Mouse (Mus musculus) thymus, adult 18-20 months (tissue): ENCODE measurements at regions not wholly inside any gene's neighbourhood (a gene's known extent, or its start where the extent isn't known, plus 50 kb on each side); places are given as distances from the start of the nearest gene placed in this dataset.

Experiments
- DNase-seq, 2 experiments: peaks; one replicate each; pipeline ENCODE4 v3.0.0; 2022; ENCODE audit warnings: mixed read lengths in 2 of 2

GRCm38 (mm10) chr11:89247991-89248390 is 54.1 kb downstream of the Nog start:
- DNase-seq, result no peak

DNA sequence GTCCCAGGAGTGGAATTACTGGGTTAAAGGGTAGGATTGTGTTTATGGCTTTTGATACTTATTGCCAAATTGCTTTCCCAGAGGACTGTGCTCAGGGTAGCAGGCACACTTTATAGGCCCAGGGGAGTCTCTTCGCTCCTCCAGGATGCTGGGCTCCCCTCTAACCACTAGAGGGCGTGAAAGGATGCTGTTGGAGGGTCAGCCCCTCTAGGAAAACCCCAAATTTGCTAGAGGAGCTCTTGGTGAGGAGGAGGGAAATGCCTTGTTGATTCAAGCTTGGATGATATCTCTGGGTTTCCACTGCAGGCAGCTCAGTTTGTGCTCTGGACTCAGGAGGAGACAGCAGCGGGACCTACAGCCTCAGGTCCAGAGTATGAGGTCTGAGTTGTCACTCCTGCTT is 58.8 kb downstream of the Nog start:
- DNase-seq, result no peak

DNA sequence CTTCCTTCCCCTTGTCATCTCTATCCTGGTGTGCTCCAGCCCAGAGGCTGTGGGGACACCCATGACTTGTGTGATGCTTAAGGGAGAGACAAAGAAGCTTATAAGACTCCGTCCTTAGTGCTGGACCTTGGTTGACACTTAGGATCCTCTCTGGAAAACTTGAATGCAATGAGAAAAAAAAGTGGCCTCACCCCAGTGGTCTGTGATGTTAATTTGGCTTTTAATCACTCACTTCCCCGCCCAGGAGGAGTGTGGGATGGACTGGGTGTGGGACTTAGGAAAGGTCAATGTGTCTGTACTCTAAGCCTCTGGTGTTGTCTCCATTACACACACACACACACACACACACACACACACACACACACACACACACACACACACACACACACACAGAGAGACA is 60.0 kb downstream of the Nog start:
- no peak for DNase-seq

DNA sequence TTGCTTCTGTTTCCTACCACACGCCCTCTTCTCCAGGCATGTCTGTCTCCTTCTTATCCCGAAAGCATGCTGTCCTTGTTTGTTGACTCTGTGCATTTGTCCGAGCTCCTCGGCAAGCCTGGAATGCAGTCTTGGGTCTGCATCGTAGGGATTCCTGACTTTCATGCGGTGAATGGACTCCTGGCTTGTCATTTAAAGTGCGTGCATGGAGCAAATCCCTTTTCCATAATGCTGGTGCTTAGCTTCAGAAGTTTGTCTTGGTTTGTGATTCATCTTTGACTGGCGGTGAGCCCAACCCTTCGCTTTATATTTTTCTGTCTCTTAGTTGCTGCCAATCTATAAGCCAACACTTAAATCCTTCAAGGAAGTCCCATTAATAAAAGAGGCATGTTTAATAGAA is 62.2 kb downstream of the Nog start:
- DNase-seq, result no peak

GRCm38 (mm10) chr11:89236904-89237303 is 65.2 kb downstream of the Nog start:
- no peak for DNase-seq

- no peak for DNase-seq
These were observed 69.2 kb downstream of the Nog start for GRCm38 (mm10) chr11:89232884-89233480.

DNA sequence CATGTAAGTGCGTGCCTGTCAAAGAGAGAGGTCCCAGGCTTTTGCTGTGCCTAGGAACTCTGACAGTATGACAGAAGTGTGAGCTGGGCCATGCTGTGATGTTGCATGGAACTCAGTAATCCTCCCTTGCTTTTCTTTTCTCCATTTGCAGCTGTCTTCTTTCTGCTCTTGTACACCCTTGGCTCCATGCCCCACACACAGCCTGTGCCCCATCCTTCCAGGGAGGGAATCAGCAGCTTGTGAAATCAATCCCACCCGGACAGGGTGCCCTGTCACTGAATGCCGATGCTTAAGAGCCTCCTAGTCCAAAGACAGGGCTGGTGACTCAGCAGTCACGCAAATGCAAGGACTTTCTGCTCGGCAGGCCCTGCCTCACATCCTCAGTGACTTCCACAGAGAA is 72.4 kb downstream of the Nog start:
- no peak for DNase-seq

DNA sequence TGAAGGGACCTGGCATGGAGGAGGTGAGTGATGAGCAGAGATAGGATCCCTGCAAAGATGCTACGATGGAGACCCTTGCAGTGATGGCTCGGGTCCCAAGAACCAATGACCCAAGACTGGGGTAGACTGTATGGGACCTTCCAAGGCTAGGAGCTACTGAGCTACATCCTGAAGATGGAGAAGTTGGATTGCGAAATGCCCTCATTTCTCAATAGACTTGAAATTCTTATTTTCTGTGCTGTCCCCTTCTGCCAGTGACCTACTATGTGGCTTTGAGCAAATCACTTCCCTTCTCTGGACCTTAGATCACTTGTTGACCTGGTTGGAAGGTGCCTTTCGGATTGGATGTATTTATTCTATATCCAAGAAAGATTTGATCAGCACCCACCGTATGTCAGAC is 88.9 kb downstream of the Nog start:
- DNase-seq, result no peak

DNA sequence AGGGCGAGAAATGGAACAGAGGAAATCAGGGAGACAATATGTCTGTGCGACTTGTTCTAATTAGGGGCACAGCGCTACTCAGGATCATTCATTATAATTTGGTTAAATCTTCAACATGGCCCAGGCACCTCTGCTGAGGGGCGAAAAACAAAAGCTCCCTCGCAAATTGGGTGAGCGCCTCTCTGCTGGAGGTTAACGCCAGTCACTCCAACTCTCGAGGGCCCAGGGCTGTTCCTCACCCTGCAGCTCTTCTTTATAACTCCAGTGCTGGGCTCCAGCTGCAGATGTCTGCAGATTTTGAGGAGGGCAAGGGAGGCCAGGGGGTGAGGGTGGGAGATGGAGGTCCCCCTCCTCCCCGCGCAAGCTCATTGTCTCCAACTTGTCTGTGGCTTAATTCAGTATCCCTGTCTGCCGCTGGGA is 92.6 kb downstream of the Nog start:
- DNase-seq, result no peak

GRCm38 (mm10) chr11:89209072-89209471 is 93.1 kb downstream of the Nog start:
- no peak for DNase-seq

DNA sequence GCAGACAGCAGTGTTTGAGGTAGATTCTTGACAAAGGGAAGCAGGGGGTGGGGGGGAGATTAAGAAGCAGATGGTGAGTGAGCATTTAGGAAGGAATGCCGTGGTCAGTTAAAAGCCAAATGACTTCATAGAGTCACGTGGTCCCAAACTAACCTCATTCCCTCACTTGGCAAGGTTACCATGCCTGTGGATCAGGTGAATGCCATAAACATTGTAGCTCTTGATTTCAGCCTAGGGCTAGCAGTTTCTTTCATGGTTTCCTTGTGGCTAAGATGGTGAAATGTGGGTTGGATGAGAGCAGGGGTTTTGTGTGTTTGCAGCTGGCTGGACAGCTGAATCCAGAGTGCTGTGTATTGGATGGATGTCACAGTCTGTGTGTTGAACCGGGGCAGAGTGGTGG is 95.3 kb downstream of the Nog start:
- no peak for DNase-seq

DNA sequence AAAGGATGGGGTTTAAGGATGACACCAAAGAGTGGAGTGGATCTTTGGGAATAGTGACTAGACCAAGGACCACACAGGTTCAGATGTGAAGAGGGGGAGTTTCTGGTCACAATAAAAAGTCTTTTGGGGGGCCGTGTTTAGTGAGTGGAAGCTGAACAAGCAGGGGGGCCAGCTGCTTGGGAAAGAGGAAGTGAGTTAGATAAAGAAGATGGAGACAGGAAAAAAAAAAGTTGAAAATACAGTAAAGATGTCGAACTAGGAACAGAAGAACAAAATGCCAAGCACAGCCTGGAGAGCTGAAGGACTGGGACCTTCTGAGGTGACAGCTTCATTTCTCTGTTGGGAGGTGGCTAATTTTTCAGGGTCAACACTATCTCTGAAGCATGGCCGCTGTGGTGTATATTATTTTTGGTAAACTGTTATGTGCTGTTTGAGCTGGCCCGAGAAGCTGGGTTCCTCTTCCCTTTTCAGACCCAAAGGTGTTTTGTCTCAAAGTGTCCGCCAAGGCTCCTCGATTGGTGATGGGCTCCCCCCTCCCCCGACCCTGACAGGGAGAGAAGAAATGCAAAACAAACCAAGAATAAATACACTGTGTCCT is 97.1 kb downstream of the Nog start:
- no peak for DNase-seq

DNA sequence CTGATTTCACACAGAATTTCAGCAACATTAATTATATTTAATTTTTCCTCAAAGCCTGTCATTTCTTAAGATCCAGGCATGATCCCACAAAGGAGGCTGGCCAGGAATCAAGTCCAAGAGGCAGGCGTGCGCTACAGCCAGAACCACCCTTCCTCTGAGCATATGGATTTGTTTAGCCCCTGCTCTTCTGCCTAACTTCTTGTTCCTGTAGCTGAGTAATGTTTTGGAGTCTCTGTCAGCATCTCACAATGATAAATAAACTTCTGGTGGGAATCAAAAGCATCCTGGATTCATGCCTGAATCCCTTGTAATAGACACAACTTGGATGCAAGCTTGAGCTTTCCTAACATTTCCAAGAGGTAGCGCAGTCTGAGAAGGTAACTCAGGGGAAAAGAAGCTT is 101.7 kb downstream of the Nog start:
- no peak for DNase-seq

- no peak for DNase-seq
These were observed 109.3 kb downstream of the Nog start for GRCm38 (mm10) chr11:89192815-89193214.

DNA sequence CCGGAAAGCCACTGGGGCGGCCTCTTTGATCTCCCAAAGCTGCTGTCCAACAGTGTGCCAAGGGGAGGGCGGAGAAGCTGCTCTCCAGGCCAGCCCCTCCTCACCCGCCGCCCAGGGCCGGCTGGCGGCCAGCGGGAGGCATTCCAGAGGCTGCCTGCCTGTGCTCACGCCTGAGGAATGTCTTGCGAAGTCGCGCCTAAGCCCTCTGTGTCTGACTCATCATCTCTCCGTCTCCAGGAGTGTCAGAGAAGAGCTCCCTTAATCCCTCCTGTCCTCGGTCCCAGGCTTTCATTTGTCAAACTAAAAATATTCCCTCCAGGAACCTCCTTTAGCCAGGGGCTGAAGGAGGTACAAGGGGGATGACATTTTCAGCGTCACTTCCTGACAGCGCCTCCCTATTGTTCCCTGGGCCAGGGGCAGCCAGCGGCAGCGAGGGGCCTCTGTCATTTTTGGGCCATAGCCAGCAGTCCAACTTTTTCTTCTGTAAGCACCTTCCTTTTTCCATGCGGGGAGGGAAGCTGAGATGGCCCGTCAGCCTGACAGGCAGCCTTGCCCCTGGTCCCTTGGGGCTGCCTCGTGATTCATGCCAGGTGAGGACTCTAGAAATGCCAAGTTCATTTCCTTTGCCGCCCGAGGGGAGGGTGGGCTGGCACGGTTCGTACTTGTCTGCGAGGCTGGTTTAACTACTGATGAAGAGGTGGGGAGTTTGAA is 113.4 kb downstream of the Gm525 start:
- DNase-seq, result no peak

- DNase-seq, result no peak
These were observed 112.2 kb downstream of the Gm525 start for GRCm38 (mm10) chr11:89185862-89186261.

- DNase-seq, result no peak
These were observed 107.8 kb downstream of the Gm525 start for GRCm38 (mm10) chr11:89181471-89181870.

DNA sequence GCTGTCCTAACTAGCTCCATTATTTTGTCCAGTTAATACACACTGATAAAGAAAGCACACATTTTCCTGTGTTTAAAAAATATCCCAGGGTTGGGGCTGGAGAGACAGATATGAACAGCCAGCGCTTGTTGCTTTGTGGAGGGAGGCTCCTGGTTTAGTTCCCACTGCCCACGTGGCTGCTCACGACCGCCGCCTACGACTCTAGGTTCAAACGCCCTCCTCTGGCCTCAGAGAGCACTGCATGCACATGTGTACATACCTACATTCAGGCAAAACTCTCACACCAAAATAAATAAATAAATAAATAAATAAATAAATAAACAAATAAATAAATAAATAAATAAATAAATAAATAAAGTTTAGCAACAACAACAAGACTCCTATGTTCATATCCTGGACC is 104.8 kb downstream of the Gm525 start:
- no peak for DNase-seq

DNA sequence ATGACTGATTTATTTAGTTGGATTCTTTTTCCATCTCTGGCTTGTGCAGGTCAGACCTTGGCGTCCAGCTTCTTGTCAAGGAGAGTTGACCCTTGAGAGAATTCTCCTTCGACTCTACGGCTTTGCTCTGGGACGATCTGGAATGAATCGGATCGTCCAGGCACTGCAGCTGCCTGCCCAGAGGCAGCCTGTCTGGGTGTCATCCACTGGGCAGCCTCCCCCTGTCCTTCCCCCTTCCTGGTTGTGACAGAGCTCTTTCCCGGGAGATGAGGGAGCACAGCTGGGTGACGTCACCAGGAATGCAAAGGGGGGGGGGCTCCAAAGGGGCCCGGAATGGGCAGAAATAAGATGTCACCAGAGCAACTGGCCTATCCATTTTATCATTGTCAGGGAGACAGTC is 101.9 kb downstream of the Gm525 start:
- DNase-seq, result no peak

DNA sequence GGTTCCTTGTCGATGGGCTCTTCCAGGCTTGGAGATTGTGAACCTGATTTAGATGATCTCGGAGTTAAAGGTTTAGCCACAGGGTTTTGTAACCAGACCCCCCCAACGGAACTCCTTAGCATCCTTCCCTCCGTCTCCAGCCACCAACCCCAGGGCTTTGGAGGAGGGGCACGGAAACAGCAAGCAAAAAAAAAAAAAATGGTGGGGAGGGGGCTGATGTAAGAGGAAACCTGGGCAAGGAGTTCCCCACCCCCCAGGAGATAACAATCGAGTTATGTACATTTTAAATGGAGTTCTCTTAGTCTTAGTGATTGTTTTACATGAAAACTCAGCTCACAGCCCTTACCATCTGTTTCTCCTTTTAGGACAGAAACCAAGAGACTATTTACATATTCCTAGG is 101.3 kb downstream of the Gm525 start:
- DNase-seq, result no peak

GRCm38 (mm10) chr11:89165278-89165677 is 91.6 kb downstream of the Gm525 start:
- peak; percentile 41 to 50 for DNase-seq

GRCm38 (mm10) chr11:89153466-89154406 is 80.1 kb downstream of the Gm525 start:
- DNase-seq, result no peak

DNA sequence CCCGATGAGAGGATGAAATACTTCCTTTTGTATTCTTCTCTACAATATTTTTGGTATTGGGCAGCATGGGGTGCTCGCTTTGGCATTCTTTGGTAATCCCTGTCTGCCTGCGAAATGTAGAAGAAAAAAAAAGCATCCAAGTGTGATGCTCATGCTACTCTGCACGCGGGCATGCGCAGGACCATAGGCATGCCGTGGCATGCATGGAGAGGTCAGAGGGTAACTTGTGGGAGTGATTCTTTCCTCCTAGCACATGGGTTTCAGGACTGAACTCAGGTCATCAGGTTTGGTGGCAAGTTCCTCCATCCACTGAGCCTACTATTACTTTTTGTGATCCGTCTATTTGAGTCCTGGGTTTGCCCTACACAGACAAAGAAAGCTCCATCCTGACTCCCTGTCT is 74.3 kb downstream of the Gm525 start:
- no peak for DNase-seq
